Mouse (Mus musculus) liver, embryonic 11.5 days (tissue): ENCODE measurements at regions not wholly inside any gene's neighbourhood (a gene's known extent, or its start where the extent isn't known, plus 50 kb on each side); places are given as distances from the start of the nearest gene placed in this dataset.

Source experiments
- ATAC-seq: fragments of 200-750 bp; cut with Nextera tagmentation; replicated peaks from 2 replicates; pipeline ENCODE4 v1.8.0; 2017; ENCODE audit warnings: moderate number of reproducible peaks, mild to moderate bottlenecking, moderate TSS enrichment, moderate library complexity; ENCODE audit not compliant: low FRiP score
- DNase-seq: peaks from one replicate; pipeline ENCODE4 v3.0.0-alpha.2; 2017; ENCODE audit warnings: low spot score
- H3K27ac ChIP-seq: fragments of 300-500 bp; sonication (generic); 2 replicates; pipeline ENCODE4 v1.5.1; 2014; ENCODE audit warnings: mild to moderate bottlenecking, low read depth, low read length, control low read depth
- H3K27me3 ChIP-seq: fragments of 300-500 bp; sonication (generic); replicated peaks from 2 replicates; pipeline ENCODE4 v1.6.1; 2014; ENCODE audit warnings: low read length, mixed read lengths; ENCODE audit not compliant: control insufficient read depth, insufficient read depth
- H3K36me3 ChIP-seq: fragments of 300-500 bp; sonication (generic); 2 replicates; pipeline ENCODE4 v1.6.1; 2014; ENCODE audit warnings: mild to moderate bottlenecking, low read length, moderate library complexity, mixed read lengths; ENCODE audit not compliant: control insufficient read depth, insufficient read depth
- H3K4me1 ChIP-seq: fragments of 300-500 bp; sonication (generic); replicated peaks from 2 replicates; pipeline ENCODE4 v1.6.1; 2014; ENCODE audit warnings: low read length, mixed read lengths; ENCODE audit not compliant: control insufficient read depth, insufficient read depth
- H3K4me2 ChIP-seq: fragments of 300-500 bp; sonication (generic); 2 replicates; pipeline ENCODE4 v1.6.1; 2014; ENCODE audit warnings: mild to moderate bottlenecking, control low read depth, moderate library complexity
- H3K4me3 ChIP-seq: fragments of 300-500 bp; sonication (generic); 2 replicates; pipeline ENCODE4 v1.5.1; 2014; ENCODE audit warnings: low read depth, low read length, control low read depth
- H3K9ac ChIP-seq: fragments of 300-500 bp; sonication (generic); 2 replicates; pipeline ENCODE4 v1.6.1; 2014; ENCODE audit warnings: low read depth, low read length, control low read depth
- H3K9me3 ChIP-seq: fragments of 300-500 bp; sonication (generic); 2 replicates; pipeline ENCODE4 v1.6.1; 2016; ENCODE audit warnings: low read length, inconsistent platforms, mixed read lengths; ENCODE audit not compliant: control insufficient read depth
- WGBS: fragments of 180-500 bp; shearing (Covaris S2); extraction: QIAGEN DNeasy Blood & Tissue Kit; methylation state at CpG from one replicate; pipeline ENCODE4 v1.1.7; 2014; 5-methylcytosine and 5-hydroxymethylcytosine counted together

DNA sequence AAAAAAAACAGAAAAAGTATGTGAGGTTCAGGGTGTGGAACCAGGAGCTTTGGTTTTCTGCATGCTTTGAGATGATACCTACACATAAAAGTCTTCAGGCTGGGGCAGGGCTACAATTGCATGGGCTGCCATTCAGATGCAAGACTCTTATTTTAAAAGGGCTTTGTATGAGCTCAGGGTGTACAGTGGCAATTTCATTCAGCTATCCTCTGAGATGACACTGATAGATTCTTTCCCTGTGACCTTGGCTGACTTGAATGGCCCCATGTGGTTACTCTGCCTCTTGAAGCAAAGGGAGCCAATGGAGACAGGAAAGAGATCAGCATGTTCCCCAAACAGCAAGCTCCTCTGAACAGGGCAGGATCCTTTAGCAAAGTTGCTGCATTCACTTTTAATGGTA is 177.1 kb downstream of the Cmpk2 start:
- Histone ChIP-seq H3K27me3 (no peaks in the 10 kb centered on the region), H3K27ac (no peak overlapping the region), H3K9ac (no peak overlapping the region), H3K4me2 (no peak overlapping the region), H3K4me1 (no peaks in the 10 kb centered on the region), H3K4me3 (no peak overlapping the region), H3K9me3 (no peaks in the 10 kb centered on the region), H3K36me3 (no peaks in the 10 kb centered on the region)
- ATAC-seq (no peak), DNase-seq (no peak)

- 51% methylated on average over 4 of the region's 4 CpGs for WGBS
- Histone ChIP-seq H3K27ac (no peak overlapping the region), H3K4me3 (no peak overlapping the region), H3K9ac (no peak overlapping the region), H3K27me3 (no peaks in the 10 kb centered on the region), H3K36me3 (no peaks in the 10 kb centered on the region), H3K4me1 (no peaks in the 10 kb centered on the region), H3K9me3 (no peaks in the 10 kb centered on the region), H3K4me2 (no peak overlapping the region)
- ATAC-seq = no peak
- DNase-seq = no peak
Observed at GRCm38 (mm10) chr12:26635665-26636241, 166.7 kb downstream of the Cmpk2 start.

- DNase-seq (no peak), ATAC-seq (no peak)
- H3K9ac ChIP-seq = no peak overlapping the region
- H3K4me1 ChIP-seq = no peaks in the 10 kb centered on the region
- no peaks in the 10 kb centered on the region for H3K9me3 ChIP-seq
- H3K4me2 ChIP-seq = no peak overlapping the region
- no peaks in the 10 kb centered on the region for H3K36me3 ChIP-seq
- 46% methylated on average over 3 of the region's 3 CpGs for WGBS
- no peaks in the 10 kb centered on the region for H3K27me3 ChIP-seq
- H3K27ac ChIP-seq = no peak overlapping the region
- no peak overlapping the region for H3K4me3 ChIP-seq
Observed at GRCm38 (mm10) chr12:26635253-26635652, 166.2 kb downstream of the Cmpk2 start.

DNA sequence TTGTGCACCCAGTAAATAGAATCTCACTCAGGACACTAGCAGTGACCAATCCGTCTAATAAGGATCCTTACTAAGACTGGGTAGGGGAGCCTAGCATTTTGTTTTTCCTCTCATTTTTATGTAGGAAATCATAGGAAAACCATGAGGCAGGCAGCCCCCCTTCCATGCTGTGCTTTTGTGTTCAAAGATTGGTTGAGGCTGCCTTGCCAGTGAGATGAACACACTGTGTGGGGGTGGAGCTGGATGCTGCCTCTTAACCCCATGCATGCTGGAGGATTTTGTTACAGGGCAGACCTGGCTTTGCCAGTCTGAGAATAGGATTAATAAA is 162.8 kb downstream of the Cmpk2 start:
- Histone ChIP-seq H3K9me3 (no peaks in the 10 kb centered on the region), H3K36me3 (no peaks in the 10 kb centered on the region), H3K4me1 (no peaks in the 10 kb centered on the region), H3K4me3 (no peak overlapping the region), H3K9ac (no peak overlapping the region), H3K27ac (no peak overlapping the region), H3K27me3 (no peaks in the 10 kb centered on the region), H3K4me2 (no peak overlapping the region)
- 64% methylated on average over 1 of the region's 1 CpGs for WGBS
- no peak for DNase-seq
- no peak for ATAC-seq

DNA sequence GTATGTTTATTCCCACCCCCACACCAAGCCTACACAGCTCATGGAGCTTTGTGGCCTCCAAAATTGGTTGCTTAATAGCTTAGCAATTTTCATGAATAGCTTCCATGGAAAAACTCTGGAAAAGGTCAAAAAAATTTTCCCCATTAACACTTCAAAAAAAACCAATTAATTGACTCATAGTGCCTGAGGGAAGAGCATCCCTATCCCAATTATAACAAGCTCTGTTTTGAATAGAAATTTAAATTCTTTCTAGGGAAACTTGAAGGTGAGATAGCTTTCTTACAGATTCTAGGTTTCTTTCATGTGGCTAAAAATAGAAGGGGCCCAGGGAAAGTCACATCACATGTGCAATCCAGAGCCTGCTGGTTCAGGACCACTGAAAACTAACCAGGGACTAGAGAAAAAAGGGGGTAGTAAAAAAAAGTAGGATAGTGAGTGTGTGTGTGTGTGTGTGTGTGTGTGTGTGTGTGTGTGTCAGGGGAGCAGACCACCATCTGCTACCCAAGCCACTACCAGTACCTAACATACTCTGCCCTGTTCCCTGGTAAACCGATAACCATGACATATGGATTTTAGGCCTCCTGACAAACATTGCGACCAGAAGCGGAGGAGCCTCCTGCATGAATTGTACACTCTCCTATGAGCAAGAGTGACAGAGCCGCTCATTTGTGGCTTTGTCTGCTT is 162.2 kb downstream of the Cmpk2 start:
- H3K4me2 ChIP-seq = no peak overlapping the region
- no peak overlapping the region for H3K27ac ChIP-seq
- 58% methylated on average over 4 of the region's 4 CpGs for WGBS
- no peak overlapping the region for H3K9ac ChIP-seq
- H3K4me1 ChIP-seq = no peaks in the 10 kb centered on the region
- no peaks in the 10 kb centered on the region for H3K36me3 ChIP-seq
- no peak overlapping the region for H3K4me3 ChIP-seq
- no peaks in the 10 kb centered on the region for H3K9me3 ChIP-seq
- ATAC-seq (no peak), DNase-seq (no peak)
- H3K27me3 ChIP-seq = no peaks in the 10 kb centered on the region

DNA sequence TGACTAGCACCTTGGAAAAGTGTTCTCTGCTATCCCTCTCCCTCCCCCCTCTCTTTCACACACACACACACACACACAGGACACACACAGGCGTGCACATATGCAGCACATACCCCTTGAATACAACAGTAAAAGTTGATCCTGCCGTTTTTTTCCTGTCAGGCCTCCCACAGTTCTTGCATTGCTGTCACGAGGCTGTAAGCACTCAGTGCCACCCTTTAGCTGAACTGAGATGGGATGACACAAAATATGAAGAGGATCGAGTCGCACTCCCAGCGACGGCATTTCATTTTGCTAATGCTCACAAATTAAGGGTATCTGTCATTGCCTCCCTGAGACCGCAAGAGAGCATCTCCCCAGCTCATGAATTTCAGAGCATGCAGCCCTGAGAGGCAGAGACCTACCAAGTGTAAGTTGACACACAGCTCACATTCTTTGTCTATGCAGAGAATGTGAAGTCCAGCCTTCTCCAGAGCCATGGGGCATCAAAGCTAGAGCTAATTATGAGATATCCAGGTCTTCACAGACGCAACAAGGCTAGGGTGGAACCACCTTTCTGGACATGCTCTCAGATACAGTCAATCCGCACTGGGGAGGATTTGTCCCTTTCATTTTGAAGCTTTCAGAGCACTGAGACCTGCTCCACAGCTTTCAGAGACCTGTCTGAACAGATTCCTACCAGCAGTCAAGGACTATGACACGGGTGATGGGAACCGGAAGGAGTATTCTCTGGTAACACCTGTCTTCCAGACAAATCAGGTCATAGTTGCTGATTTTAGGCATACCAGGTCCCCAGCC is 152.3 kb downstream of the Cmpk2 start:
- WGBS = 81% methylated on average over 12 of the region's 12 CpGs
- ATAC-seq = no peak

GRCm38 (mm10) chr12:26620501-26621134 is 151.6 kb downstream of the Cmpk2 start:
- no peaks in the 10 kb centered on the region for H3K36me3 ChIP-seq
- H3K9me3 ChIP-seq = no peaks in the 10 kb centered on the region
- no peak overlapping the region for H3K27ac ChIP-seq
- ATAC-seq = no peak
- no peak overlapping the region for H3K4me2 ChIP-seq
- no peak overlapping the region for H3K4me3 ChIP-seq
- 79% methylated on average over 8 of the region's 8 CpGs for WGBS
- H3K4me1 ChIP-seq = no peaks in the 10 kb centered on the region
- no peaks in the 10 kb centered on the region for H3K27me3 ChIP-seq
- no peak for DNase-seq
- no peak overlapping the region for H3K9ac ChIP-seq

More for the DNA sequence above, 152.3 kb downstream of the Cmpk2 start:
- Histone ChIP-seq H3K36me3 (no peaks in the 10 kb centered on the region), H3K4me2 (no peak overlapping the region), H3K4me3 (no peak overlapping the region), H3K4me1 (no peaks in the 10 kb centered on the region), H3K9ac (no peak overlapping the region), H3K27ac (no peak overlapping the region), H3K27me3 (no peaks in the 10 kb centered on the region), H3K9me3 (no peaks in the 10 kb centered on the region)
- DNase-seq = no peak

DNA sequence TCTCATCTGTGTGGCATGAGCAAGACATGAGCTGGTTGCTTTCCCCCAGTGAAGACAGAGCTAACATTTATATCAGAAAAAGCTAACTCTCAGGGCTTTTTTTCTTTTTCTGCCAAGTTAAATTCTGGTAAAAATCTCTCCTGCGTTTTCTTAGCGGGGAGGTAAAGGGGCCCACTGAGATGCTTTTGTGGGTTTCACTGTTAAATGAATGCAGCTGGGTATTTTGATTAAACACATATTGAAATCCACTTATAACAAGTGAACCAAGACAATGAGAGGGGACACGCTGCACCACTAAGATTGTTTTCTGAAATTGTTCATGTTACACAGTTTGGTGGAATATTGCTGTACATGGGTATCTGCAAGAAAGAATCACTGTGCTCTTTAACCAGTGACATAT is 149.0 kb downstream of the Cmpk2 start:
- Histone ChIP-seq H3K27ac (no peak overlapping the region), H3K4me3 (no peak overlapping the region), H3K27me3 (no peaks in the 10 kb centered on the region), H3K4me2 (no peak overlapping the region), H3K9me3 (no peaks in the 10 kb centered on the region), H3K4me1 (no peaks in the 10 kb centered on the region), H3K9ac (no peak overlapping the region), H3K36me3 (no peaks in the 10 kb centered on the region)
- ATAC-seq (no peak), DNase-seq (no peak)
- 87% methylated on average over 3 of the region's 3 CpGs for WGBS
